Mouse (Mus musculus): ENCODE measurements at regions not wholly inside any gene's neighbourhood (a gene's known extent, or its start where the extent isn't known, plus 50 kb on each side); places are given as distances from the start of the nearest gene placed in this dataset.

DNA sequence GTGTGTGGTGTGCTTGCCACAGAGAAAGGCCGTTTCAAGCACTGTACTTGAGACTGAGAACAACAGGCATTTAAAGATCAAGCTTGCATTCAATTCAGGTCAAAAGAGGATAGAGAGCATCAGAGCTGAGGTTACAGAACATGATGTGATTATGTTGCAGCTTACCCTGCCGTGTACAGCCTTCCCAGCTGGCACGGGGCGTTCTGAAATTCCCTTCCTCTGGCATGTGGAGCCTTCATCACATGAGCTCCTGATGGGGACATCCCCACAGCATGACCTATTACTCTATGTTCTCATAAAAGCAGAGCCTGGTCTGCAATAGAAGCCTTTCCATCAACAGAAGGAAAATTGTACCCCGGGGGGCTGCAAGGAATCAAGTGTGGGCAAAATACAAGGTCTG is 62.5 kb upstream of the Spag17 start:
- H3K27ac ChIP-seq, result no peak overlapping the region
- 88% methylated on average over 5 of the region's 5 CpGs for WGBS

GRCm38 (mm10) chr3:99823256-99823655 is 62.0 kb upstream of the Spag17 start:
- 86% methylated on average over 3 of the region's 3 CpGs for WGBS
- no peak overlapping the region for H3K4me3 ChIP-seq
- H3K4me2 ChIP-seq, result no peak overlapping the region
- H3K4me1 ChIP-seq (replicated peaks), result peaks cover 5% of the 10 kb centered on the region
- no peak overlapping the region for H3K9ac ChIP-seq
- no peaks in the 10 kb centered on the region for H3K27me3 ChIP-seq
- H3K27ac ChIP-seq, result no peak overlapping the region
- H3K36me3 ChIP-seq, result no peaks in the 10 kb centered on the region
- no peaks in the 10 kb centered on the region for H3K9me3 ChIP-seq
- ATAC-seq (ENCODE audit: low FRiP score), result no peak

More for the DNA sequence above, 62.5 kb upstream of the Spag17 start:
- Histone ChIP-seq H3K9me3 (no peaks in the 10 kb centered on the region), H3K4me2 (no peak overlapping the region), H3K36me3 (no peaks in the 10 kb centered on the region), H3K27me3 (no peaks in the 10 kb centered on the region), H3K9ac (no peak overlapping the region), H3K4me3 (no peak overlapping the region), H3K4me1 (replicated peaks) (peaks cover 10% of the 10 kb centered on the region)
- no peak for ATAC-seq (ENCODE audit: low FRiP score)
